12 mouse cellular contexts compared by ENCODE assay signal in genomic region chr17:49927611-49928010, GRCm38 (mm10).
"Had no signal": no experiment of that assay in that cellular context is flagged by ENCODE, and none has a peak within 500 bp of the region (broad histone marks: within the 10 kb centered on the region; RNA-seq: fewer than 3 reads in every experiment).

No protein-coding gene starts in this region.

- ATAC-seq: liver, embryonic 12.5 days; midbrain, embryonic 16.5 days had no signal

- DNase-seq: lung, adult 18-20 months; lung, embryonic 14.5 days; lung, postnatal 10 days; lung, postnatal 4 days; midbrain, embryonic 14.5 days; retina, postnatal 1 day; spleen, adult 18-20 months; thymus, adult 2 months; thymus, postnatal 14 days; thymus, postnatal 36 days had no signal
